Mouse (Mus musculus) gastrocnemius, postnatal 25 days (tissue): ENCODE data around the gene Rcn3. TPM values are rescaled to one million over a fixed set of nuclear protein-coding genes. Genes with fewer than 3 reads are reported as not detected.
A peak's percentile ranks its signal among the peaks of the same experiment; 100 is the strongest.

ENCODE experiments used
- DNase-seq: peaks from one replicate; pipeline ENCODE4 v3.0.0; 2022
- total RNA-seq, 2 experiments: library from RNA; stranded (reverse); gene quantifications; 1 replicate in 1 of 2; 2 replicates in 1 of 2; pipeline ENCODE4 v1.2.3; 2021

Rcn3 gene
- total RNA-seq, 2 experiments from 2014 or later = 24.0 to 32.8 TPM

DNA sequence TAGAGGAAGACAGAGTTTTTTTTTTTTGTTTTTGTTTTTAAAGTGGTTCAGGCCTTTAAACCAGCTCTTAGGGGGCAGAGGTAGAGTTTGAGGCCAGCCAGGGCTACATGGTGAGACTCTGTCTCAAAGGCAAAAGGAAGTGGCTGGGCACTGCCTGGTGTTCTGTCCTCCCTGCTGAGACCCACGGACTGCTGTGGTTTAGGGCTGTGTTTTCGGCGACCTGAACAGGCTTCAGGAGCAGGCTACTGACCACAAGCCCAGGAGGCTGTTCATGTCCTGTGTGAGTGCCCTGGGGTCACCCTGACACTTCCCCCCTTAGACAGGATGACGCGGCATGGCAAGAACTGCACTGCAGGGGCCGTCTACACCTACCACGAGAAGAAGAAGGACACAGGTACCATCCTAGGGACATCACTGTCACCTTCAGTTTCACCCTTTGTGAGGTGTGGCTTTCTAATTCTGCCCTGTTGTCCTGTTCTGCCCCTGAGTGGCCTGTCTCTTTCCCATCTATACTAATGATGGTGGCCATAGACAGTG, 18.8 kb downstream of the Rcn3 start:
- DNase-seq = no peak

DNA sequence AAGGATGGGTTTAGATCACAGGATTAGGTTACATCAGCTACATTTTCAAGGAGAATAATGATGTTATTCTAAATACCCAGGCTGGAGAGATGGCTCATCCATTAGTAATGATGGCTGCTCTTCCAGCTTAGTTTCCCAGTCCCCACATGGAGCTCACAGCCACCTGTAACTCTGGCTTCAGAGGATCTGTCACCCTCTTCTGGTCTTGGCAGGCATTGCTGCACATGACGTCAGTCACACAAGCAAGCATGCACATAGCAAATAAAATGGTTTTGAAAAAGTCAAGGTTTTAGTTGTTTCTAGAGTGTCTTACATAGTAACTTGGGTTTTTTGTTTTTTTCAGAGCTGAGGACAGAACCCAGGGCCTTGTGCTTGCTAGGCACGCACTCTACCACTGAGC, 19.8 kb downstream of the Rcn3 start:
- no peak for DNase-seq

DNA sequence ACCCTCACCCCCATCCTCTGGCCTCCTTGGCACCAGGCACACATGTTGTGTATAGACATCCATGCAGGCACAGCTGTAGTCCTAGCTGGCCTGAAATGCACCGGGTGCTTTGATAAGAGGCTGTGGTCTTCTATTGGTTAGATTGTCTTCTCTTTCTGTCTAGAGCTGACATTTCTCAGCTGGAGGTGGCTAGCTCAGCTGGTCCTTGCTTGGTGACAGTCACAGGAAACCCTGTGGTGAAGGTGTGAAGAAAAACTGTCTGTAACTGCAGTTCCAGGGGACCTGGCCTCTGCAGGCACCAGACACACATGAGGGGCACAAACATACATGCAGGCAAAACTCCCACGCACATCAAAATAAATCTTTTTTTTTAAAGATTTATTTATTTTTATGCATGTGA, 22.4 kb downstream of the Rcn3 start:
- DNase-seq = no peak

DNA sequence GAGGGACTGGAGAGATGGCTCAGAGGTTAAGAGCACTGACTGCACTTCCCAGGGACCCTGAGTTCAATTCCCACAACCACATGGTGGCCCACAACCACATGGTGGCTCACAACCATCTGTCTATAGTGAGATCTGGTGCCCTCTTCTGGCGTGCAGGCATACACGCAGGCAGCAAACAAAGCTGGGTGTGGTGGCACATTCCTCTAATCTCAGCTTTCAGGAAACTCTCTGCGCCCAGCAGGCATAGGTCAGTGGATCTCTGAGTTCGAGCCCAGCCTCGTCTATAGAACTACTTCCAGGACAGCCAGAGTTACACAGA, 24.1 kb downstream of the Rcn3 start:
- DNase-seq = no peak

DNA sequence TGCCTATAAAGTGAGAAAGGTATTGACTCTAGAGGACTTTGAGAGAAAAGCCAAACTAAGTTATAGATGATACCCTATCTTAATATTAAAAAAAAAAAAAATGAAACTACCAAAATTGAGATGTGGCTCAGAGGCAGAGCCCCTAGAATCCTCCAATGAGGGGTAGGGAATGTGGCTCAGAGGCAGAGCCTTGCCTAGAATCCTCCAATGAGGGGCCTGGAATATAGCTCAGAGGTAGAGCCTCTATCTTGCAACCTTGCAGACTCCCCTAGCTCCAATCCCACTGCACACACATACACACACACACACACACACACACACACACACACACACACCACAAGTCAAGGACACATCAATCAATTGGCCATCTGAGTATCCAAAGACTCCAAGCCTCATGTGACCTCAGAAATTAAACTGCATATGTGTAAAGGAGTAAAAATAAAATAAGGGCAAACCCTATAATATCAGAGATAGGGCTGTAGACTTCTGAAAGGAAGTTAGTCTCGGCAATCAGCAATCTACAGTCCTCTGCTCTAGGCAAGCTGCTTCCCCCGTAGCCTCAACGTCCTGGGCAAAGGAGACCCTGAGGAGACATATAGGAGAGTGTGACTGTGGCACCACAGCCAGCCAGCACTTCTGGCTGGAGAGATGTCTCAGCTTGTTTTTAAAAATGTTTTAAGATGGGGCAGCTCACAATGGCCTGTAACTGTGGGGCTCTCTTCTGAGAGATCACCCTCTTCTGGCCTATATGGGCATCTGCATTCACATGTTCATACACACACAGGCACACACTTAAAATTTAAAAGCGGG, 24.6 kb downstream of the Rcn3 start:
- no peak for DNase-seq

DNA sequence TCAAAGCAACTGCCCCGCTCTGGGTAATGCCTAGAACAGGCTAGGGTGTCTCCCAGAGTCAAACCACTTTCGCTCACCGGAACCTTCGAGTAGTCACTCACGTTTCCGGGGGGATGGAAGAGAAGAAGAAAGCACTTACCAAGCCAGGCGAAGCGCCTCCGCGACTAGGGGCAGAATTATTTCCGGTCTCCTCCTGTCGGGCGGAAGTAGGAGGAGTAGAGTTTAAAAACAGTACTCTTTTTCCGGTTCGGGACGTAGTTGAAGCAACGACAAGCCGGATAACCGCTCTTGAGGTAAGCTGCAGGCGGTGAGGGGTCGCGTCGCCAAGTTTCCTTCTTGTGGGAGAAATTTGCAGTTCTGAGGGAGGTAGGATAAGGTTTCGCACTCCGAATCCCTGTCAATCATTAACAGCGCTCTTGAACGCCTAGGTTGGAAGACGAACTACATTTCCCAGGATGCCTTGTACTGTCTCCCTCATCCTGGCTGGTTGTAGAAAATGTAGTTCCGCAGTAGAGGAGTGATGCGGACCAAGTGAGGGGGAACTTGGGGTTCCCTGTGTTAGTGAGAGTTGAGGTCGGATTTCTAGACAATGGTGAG, 29.7 kb downstream of the Rcn3 start, which contains the start of the genes Nosip and Prrg2:
TSS of gene Nosip (plus strand) at position 191 of the 597 bp plus-strand sequence.
TSS of gene Prrg2 (minus strand) at position 439 of the 597 bp plus-strand sequence.
- DNase-seq = peak; percentile 92

DNA sequence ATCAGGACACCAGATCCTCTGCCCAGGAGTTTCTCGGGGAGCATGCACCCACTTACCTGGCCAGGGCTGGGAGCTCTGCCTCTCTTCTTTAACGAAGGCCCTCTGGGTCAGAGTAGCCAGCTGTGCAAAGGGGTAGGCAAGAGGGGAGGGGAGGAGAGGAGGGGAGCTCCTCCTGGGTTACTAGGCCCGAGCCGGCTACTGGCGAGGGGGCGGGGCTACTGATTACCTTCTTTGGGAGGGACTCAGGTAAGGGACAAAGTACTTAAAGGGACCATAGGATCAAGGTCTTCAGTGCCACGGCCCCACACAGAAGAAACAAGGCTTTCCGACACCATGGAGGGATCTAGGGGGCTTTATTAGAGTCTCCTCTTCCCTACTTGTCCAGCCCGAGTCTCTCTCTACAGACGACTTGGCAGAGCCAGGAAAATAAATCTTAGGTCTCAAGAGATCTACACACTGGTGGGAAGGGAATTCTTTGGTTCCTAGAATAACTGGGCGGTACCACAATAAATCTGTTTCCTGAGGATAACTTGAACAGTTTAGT, 30.4 kb downstream of the Rcn3 start:
- DNase-seq = no peak

DNA sequence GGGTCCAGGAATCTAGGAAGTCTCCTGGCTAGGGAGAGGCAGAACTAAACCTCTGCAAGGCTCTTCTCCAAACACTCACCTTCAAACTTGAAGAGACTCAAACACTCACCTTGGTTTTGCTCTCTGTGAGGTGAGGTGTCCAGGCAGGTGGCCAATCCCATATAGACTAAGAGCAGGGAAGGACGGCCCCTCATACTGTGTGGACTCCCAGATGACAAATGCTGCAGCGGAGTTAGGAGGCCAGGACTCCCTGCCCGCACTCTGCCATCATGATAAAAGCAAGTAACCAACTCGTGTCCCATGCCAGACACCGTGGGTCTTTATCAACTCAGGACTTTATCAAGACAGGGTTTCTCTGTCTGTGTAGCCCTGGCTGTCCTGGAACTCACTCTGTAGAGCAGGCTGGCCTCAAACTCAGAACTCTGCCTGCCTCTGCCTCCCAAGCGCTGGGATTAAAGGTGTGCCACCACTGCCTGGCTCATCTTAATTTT, 31.3 kb downstream of the Rcn3 start:
- DNase-seq = no peak

DNA sequence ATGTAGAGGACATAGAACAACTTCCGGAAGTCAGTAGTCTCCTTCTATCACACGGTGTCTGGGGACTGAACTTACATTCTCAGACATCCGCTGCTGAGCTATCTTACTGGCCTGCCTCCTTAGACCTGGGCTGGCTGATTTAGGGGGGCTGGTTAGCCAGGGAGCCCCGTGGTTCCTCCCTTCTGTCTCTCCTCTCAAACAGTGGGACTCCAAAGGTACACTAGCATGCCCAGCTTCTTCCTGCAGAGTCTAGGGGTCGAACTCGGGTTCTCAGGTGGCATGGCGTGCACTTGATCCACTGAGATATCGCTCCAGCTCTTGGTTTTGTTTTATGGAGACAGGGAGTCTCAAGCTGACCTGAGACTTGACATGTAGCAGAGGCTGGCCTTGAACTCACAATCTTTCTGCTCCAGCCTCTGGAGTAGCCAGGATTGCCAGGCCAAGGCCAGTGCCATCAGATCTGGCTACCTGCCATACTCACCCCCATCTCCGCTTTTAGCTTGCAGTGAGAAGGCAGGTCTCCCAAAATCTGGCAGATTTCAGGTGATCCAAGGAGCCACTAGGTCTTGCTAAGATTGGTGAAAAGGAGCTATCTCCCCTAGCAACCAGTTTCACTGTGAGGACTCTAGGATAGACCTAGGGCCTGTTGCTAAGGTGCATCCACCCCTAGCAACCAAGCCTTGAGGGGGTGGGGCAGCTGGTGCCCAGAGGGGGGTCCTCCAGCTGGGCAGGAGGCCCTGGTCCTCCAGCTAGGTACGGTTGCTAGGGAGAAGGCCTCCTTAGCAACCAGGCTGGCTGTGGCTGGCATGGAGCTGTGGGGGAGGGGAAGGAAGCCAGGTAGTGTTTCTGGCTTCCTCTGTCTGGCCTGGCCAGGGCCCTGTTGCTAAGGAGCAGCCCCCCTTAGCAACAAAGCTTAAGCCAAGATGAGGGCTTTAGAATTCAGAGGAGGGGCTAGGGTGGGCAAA, 33.1 kb downstream of the Rcn3 start:
- DNase-seq = no peak

DNA sequence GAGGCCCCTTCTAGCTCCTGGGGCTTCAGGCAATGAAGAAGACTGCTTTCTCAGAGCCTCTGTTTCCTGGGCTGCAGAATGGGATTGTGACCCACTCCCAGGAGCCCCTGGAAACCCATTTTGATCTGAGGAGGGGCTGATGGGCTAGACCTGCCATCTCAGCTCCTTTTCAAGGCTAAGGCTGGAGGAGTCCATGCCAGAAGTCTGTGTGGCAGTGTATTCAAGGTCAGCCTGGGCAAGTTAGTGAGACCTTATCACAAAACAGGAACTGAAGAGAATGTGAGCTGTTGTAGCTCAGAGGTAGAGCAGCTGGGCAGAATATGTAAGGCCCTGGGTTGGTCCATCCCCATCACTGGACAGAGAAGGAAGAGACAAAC, 35.1 kb downstream of the Rcn3 start:
- no peak for DNase-seq

DNA sequence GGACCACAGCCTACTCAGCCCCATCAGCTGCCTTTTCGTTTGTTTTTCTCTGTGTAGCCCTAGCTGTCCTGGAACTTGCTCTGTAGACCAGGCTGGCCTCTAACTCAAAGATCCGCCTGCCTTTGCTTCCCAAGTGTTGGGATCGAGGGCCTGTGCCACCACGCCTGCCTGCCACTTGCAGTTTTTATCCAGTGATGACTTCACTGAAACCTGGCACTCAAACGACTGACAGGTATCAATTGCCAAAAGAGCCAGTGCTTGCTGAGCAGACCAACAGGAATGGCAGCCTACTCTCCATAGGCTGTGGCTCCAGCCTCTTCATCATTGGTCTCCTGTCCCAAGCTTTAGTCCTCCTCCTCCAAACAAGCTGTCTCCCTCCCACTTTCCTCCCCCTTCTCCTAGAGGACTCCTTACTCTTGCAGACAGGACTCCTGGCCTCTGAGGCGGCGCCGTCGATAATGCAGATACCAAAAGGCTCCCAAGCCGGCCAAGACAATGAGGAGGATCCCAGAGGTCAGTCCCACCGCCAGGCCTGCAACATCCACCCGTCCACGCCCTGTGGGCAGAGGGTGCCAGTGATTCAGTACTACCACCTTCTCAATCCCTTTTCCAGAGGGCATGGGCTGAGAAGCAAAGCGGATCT, 35.6 kb downstream of the Rcn3 start:
- no peak for DNase-seq

DNA sequence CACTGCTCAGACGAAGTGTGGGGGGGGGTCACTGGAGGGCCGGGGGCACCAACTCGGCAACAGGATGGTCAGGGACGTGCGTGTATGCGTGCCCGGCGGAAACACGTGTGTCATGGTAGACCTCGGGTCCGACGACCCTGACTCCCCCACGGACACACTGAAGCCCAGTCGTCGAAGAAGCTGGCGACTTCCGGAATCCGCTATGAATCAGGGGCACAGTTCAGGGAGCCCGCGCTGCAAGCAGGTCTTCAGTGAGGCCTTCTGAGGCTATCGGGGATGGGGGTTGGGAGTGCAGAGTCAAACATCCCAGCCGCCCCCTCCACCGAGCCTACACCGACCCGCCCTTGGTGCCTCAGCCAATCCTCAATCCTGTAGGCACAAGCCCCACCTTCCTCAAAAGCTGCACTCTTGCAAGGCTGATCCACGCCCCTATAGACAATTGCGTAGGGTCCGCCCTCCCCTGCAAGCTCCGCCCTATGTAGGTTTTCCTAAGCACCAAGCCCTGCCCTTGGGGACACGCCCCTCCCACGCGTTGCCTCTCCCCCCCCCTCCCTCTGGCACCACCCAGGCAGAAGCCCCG, 38.0 kb downstream of the Rcn3 start:
- DNase-seq = peak; percentile 95

DNA sequence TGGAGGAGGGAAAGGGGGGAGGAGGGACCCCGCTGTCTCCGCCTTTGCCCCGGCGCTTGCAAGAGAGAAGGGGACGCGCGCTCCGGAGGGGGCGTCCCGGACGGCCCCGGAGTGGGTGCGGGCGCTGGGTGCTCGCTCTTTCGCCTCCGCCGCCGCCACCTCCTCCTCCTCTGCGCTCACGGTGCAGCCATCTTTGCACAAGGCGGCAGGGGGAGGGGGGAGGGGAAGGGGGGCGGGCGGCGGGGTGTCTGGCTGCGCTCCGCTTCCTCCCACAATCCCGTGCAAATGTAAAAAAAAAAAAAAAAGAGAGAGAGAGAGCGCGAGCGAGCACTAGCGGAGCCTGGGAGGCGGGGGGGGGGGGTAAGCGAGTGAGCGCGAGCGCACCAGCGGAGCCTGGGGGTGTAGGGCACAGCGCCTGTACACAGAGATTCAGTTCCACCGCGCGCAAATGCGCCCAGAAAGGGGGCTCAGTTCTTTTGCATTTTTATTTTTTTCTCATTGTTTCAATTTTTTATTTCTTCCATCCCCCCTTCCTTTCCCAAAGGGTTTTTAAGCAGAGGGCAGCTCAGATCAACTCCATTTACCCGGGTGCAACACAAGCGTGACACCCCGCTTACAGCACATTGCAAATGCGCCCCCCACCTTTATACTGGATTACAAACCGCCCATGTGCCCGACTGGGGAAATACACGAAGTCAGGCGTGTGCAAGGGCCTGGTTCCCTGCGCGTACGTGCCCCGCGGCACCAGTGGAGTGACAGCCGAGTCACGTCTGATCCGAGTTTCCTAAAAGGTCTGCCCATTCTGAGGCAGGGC, 38.7 kb downstream of the Rcn3 start:
- peak; percentile 86 for DNase-seq

DNA sequence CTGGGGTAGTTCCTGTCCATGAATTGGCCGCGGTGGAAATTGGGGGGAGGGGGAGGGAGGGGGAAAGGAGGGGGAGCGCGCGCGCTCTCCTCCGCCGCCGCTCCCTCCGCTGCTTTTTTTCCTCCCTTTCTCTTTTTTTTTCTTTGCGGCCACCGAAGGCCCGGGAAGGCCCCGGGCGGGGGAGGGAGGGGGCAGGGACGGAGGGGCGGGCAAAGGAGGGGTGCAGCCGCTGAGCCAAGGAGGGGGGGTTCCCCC, 39.2 kb downstream of the Rcn3 start, which contains the start of gene Prr12:
TSS of gene Prr12 (minus strand) at position 20 of the 255 bp plus-strand sequence.
- DNase-seq = no peak

DNA sequence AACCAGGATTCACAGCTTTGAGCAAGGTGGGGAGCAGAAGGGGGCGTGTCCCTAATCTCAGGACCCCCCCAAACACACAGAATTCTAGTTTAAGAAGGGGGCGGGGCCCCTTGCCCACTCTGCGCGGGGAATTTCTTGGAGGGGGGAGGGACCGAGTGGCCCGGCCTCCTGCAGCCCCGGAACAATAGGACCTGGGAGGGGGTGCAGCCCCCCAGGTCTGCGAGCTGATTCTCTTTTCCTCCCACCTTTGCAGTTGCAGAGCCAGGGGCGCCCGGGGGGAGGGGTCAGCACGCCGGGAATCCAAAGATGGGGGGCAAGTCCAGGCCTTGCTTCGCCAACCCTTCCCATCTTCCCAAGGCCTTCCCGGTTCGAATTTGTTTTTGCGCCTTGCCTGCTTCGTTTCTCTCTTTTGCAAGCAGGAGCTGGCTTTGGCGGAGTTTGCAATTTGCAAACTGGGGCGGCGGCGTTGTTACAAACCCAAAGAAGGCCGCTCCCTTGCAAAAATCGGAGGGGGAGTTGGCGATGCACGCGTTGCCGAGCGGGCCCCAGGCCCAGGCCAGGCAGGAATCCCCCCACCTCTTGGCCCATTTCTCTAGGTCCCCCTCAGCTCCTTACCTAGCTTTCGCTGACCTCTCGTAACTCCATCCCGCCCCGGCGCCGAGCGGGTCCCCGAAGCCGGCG, 39.7 kb downstream of the Rcn3 start:
- DNase-seq = peak; percentile 52

DNA sequence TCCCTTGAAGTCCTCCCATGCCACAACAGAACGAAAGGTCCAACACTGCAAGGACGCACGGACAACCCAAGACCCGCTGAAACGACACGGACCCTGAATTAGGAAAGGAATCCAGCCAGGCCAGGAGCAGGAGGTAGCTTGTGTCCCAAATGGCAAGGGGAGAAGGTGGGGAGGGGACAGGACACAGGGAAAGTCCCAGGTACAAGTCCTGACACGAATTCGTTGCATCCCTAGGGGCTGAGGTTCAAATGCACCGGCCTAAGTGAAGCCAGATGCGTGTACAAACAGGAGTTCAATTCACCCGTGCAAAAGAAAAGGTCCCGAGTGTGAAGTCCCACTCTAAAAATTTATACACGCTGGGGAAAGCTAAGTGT, 40.4 kb downstream of the Rcn3 start:
- no peak for DNase-seq

DNA sequence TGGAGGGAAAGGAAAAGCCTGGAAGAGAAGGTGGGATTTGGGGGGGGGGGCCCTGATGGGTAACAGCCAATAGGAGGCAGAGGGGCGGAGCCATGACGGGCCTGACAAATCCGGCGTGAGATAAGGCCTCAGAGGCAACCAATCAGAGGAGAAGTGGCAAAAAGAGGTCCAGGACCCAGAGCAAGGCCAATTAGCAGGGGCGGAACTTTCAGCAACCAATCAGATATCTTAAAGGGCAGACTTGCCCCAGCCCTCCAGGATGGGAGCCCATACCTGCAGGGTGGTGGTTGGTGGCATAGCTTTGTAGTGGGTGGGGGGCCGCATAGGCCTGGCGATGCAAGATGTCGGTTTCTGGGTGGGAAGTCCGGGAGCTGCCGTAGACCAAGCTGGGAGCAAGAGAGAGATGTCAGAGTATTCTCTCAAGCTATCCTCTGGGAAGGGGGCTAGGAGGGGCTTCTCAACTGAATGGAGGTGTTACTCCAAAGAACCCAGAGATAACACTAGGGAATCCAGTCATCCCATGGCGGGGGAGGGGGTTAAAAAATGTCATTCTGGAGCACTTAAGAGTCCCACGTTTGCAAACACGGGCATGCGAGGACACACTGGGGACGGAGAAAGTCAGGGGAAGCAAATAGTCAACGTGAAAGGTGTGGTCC, 40.9 kb downstream of the Rcn3 start:
- peak; percentile 83 for DNase-seq

DNA sequence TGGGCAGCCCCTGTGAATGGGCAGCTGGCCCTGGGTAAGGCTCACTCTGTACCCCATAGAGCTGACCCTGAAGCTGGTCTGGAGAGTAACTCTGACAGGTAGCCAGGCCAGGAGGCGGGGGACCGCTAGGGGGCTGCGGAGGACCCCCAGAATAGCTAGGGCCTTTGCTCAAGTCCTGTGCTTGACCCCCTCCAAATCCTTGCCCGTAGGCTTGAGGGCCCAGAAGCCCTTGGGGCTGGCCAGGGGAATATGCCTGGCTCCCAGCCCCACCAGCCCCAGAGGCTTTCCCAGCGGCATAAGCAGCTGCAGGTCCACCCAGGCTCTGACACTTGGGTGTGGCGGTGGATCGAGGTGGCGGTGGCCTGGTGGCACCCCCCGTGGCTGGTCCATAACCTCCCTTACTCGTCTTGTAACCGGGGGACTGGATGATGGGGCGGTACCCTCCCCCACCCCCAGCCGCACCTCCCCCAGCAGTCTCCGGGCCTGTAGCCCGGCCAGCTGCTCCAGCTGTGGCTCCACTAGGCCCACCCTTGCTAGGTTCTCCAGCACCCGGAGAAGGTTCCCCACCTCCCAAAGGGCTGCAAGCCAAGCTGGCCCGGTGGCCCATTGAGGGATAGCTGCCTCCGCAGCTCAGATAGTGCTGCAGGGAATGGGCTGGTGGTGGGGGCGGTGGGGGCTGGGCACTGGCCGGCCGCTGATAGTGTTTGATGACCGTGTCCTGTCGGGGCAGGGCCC, 42.9 kb downstream of the Rcn3 start:
- DNase-seq = peak; percentile 44
